Mouse (Mus musculus) C2C12 (cell line): ENCODE data around the gene Pygo2. TPM values are rescaled to one million over a fixed set of nuclear protein-coding genes. Genes with fewer than 3 reads are reported as not detected.

Experiments used
- H3K27me3 ChIP-seq: one replicate; pipeline ENCODE4 v1.6.1; 2011; ENCODE audit not compliant: control insufficient read depth, insufficient read depth, insufficient read length
- H3K36me3 ChIP-seq: one replicate; pipeline ENCODE4 v1.6.1; 2011; ENCODE audit not compliant: control insufficient read depth, insufficient read depth
- H3K4me3 ChIP-seq: one replicate; pipeline ENCODE4 v1.5.1; 2011; ENCODE audit warnings: mild to moderate bottlenecking, control low read depth; ENCODE audit not compliant: poor library complexity, insufficient read depth, severe bottlenecking
- H3K79me2 ChIP-seq: one replicate; pipeline ENCODE4 v1.6.1; 2011; ENCODE audit not compliant: control insufficient read depth, insufficient read depth
- H3K79me3 ChIP-seq: one replicate; pipeline ENCODE4 v1.6.1; 2011; ENCODE audit warnings: low read depth, control low read depth
- H3ac ChIP-seq: one replicate; pipeline ENCODE3; 2011; ENCODE audit warnings: low read depth; ENCODE audit not compliant: control insufficient read depth, insufficient read length
- CEBPB ChIP-seq: IDR thresholded peaks from one replicate; pipeline ENCODE4 v1.6.1; 2011; ENCODE audit warnings: low read depth, mild to moderate bottlenecking, control low read depth, moderate library complexity
- CTCF ChIP-seq: IDR thresholded peaks from one replicate; pipeline ENCODE4 v1.5.1; 2011; ENCODE audit not compliant: control insufficient read depth, insufficient read depth, insufficient read length
- FOSL1 ChIP-seq: IDR thresholded peaks from one replicate; pipeline ENCODE4 v1.8.0; 2011; ENCODE audit warnings: mild to moderate bottlenecking, low read length; ENCODE audit not compliant: poor library complexity, insufficient read depth, severe bottlenecking
- MAX ChIP-seq: IDR thresholded peaks from one replicate; pipeline ENCODE4 v1.6.1; 2011; ENCODE audit warnings: mild to moderate bottlenecking, control low read depth
- MYOD1 ChIP-seq: IDR thresholded peaks from one replicate; pipeline ENCODE4 v1.6.1; 2011; ENCODE audit warnings: low read depth; ENCODE audit not compliant: control insufficient read depth, insufficient read length
- MYOG ChIP-seq: IDR thresholded peaks from one replicate; pipeline ENCODE4 v1.6.1; 2011; ENCODE audit not compliant: control insufficient read depth, insufficient read length; ENCODE audit errors: extremely low read depth
- USF1 ChIP-seq: IDR thresholded peaks from one replicate; pipeline ENCODE4 v1.6.1; 2011; ENCODE audit warnings: low read depth, mild to moderate bottlenecking, control low read depth, moderate library complexity
- polyA plus RNA-seq: library from polyadenylated mRNA; unstranded; fragments of >200 nt; fragmentation: generic; extraction: Trizol; gene quantifications from one replicate; pipeline ENCODE4 v1.2.1, GENCODE M21; 2012; ENCODE audit warnings: missing spikeins

Gene Pygo2
- polyA plus RNA-seq, 1 experiment: 53.1 TPM

GRCm38 (mm10) chr3:89382950-89383349 is 47.1 kb upstream of the Pygo2 start:
- peaks cover 15% of the 10 kb centered on the region for H3K36me3 ChIP-seq
- TF ChIP-seq FOSL1 (no peak), CEBPB (no peak), USF1 (no peak), MYOG (no peak), MAX (no peak), MYOD1 (no peak), CTCF (no peak)
- no peak overlapping the region for H3K4me3 ChIP-seq
- no peak overlapping the region for H3ac ChIP-seq
- H3K79me3 ChIP-seq: peaks cover 2% of the 10 kb centered on the region
- H3K27me3 ChIP-seq: no peaks in the 10 kb centered on the region
- H3K79me2 ChIP-seq: peaks cover 30% of the 10 kb centered on the region

- Histone ChIP-seq H3K36me3 (peaks cover 14% of the 10 kb centered on the region), H3K79me2 (peaks cover 37% of the 10 kb centered on the region), H3K79me3 (peaks cover 2% of the 10 kb centered on the region), H3K4me3 (no peak overlapping the region), H3K27me3 (no peaks in the 10 kb centered on the region), H3ac (no peak overlapping the region)
- TF ChIP-seq USF1 (no peak), FOSL1 (no peak), CEBPB (no peak), MAX (no peak), CTCF (no peak), MYOG (no peak), MYOD1 (no peak)
Measured at GRCm38 (mm10) chr3:89383651-89384255, 46.3 kb upstream of the Pygo2 start.

- no peaks in the 10 kb centered on the region for H3K27me3 ChIP-seq
- H3K79me2 ChIP-seq: peaks cover 45% of the 10 kb centered on the region
- no peak for TF ChIP-seq CEBPB
- no peak for TF ChIP-seq CTCF
- TF ChIP-seq MYOG: no peak
- TF ChIP-seq USF1: no peak
- TF ChIP-seq FOSL1: no peak
- no peak for TF ChIP-seq MAX
- no peak for TF ChIP-seq MYOD1
- peaks cover 4% of the 10 kb centered on the region for H3K79me3 ChIP-seq
- H3ac ChIP-seq: no peak overlapping the region
- peaks cover 7% of the 10 kb centered on the region for H3K36me3 ChIP-seq
- H3K4me3 ChIP-seq: no peak overlapping the region
Measured at GRCm38 (mm10) chr3:89384331-89385076, 45.5 kb upstream of the Pygo2 start.

GRCm38 (mm10) chr3:89385451-89385850 is 44.6 kb upstream of the Pygo2 start:
- Histone ChIP-seq H3ac (no peak overlapping the region), H3K79me2 (peaks cover 54% of the 10 kb centered on the region), H3K4me3 (no peak overlapping the region), H3K27me3 (no peaks in the 10 kb centered on the region), H3K36me3 (peaks cover 6% of the 10 kb centered on the region), H3K79me3 (peaks cover 4% of the 10 kb centered on the region)
- TF ChIP-seq MAX (no peak), MYOD1 (no peak), FOSL1 (no peak), USF1 (no peak), MYOG (no peak), CEBPB (no peak), CTCF (no peak)

GRCm38 (mm10) chr3:89386438-89387420 is 43.3 kb upstream of the Pygo2 start:
- no peaks in the 10 kb centered on the region for H3K36me3 ChIP-seq
- TF ChIP-seq MYOD1: no peak
- TF ChIP-seq USF1: no peak
- no peak for TF ChIP-seq CTCF
- no peak overlapping the region for H3ac ChIP-seq
- peaks cover 67% of the 10 kb centered on the region for H3K79me2 ChIP-seq
- H3K27me3 ChIP-seq: no peaks in the 10 kb centered on the region
- peaks cover 4% of the 10 kb centered on the region for H3K79me3 ChIP-seq
- H3K4me3 ChIP-seq: no peak overlapping the region
